ENCODE assay signal across 8 mouse cellular contexts in the genomic region with DNA sequence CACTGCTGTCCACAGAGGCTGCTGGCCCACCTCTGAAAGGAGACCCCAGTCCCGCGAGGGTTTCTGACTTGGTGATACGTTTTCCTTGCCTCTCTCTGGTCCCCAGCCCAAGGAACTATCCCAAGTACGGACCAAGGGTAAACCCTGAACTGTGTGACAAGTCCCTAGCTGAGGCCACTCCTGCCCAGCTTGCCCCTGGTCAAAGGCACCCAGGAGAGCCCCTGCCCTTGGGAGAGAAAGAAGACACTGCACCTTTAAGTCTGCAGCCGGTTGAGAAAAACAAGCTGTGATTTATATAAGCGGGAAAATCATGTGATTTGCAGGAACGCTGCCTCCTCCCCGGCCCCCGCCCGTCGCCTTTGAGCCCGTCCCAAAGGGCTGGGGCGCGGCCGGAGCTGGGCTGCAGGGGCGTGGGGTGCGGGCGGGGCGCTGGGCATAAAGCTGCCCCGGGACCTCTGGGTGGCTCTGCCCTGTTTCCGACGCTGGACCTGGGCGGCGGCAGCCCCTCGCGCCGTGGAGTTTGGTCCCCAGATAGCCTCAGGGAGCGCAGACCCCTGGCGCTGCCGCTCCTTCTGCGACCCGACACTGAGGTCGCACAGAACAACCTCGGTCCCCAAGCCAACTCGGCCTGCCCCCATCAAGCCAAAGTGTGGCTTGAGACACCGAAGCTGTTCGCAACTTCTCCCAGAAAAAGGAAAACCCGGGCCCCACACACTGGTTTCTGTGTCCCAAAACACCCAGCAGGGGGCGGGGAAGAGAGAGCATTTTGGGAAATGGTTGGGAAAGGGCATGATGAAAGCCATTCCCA. TPM values are rescaled to one million over a fixed set of nuclear protein-coding genes. Genes with fewer than 3 reads are reported as not detected.
DNase-seq lines count a peak whose midpoint lies in the region.

No protein-coding gene starts in this region.

- intact Hi-C loops in left cerebral cortex, postnatal 4 days (cut with DNase I) = no loop called here

- peak; percentile 79 to 80 for DNase-seq in left cerebral cortex, adult 18-20 months (ENCODE audit: low spot score in 2 of 2)
- DNase-seq in left cerebral cortex, adult 11 months (ENCODE audit: low spot score) = no peak
- DNase-seq in embryo, embryonic 11 days = peak; percentile 90
- DNase-seq in gastrocnemius, postnatal 4 days (ENCODE audit: low spot score in 2 of 2) = peak; percentile 72 to 89
- peak; percentile 87 for DNase-seq in kidney, adult 11 months
- peak; percentile 70 for DNase-seq in left cerebral cortex, postnatal 4 days
- DNase-seq in mesoderm, embryonic 11.5 days (ENCODE audit: low read depth, low spot score) = peak; percentile 72
- peak; percentile 27 to 62 for DNase-seq in spleen, postnatal 4 days (ENCODE audit: low spot score in 2 of 2)

RNA-seq across cellular contexts. Expression of a gene that starts 27.1 kb away (rescaled TPM):
- 10 to 100 TPM in 1 of 2 experiments, 1 to 10 TPM in 1; 8.9 to 11.6 TPM for total RNA-seq in left cerebral cortex, adult 18-20 months (2021)
- 1 to 10 TPM; 4.3 to 5.4 TPM for total RNA-seq in gastrocnemius, postnatal 4 days (2021)
- 10 to 100 TPM in 1 of 2 experiments, 1 to 10 TPM in 1; 9.6 to 12.4 TPM for total RNA-seq in left cerebral cortex, postnatal 4 days (2021)

RNA-seq across cellular contexts. Expression of a gene that starts 50.3 kb away (rescaled TPM):
- 10 to 100 TPM; 81.2 to 83.8 TPM for total RNA-seq in left cerebral cortex, adult 18-20 months (2021)
- total RNA-seq in gastrocnemius, postnatal 4 days (2021) = 100 to 1,000 TPM; 194 to 205 TPM
- 10 to 100 TPM; 57.6 to 61.4 TPM for total RNA-seq in left cerebral cortex, postnatal 4 days (2021)
